Mouse (Mus musculus) liver, embryonic 12.5 days (tissue): ENCODE data around the gene Hcls1. TPM values are rescaled to one million over a fixed set of nuclear protein-coding genes. Genes with fewer than 3 reads are reported as not detected.

Experiments
- ATAC-seq: fragments of 200-750 bp; cut with Nextera tagmentation; 2 replicates; pipeline ENCODE4 v1.8.0; 2017; ENCODE audit warnings: moderate number of reproducible peaks, mild to moderate bottlenecking, moderate library complexity
- H3K27ac ChIP-seq: fragments of 300-500 bp; sonication (generic); 2 replicates; pipeline ENCODE4 v1.5.1; 2016; ENCODE audit warnings: mild to moderate bottlenecking
- H3K27me3 ChIP-seq: fragments of 300-500 bp; sonication (generic); replicated peaks from 2 replicates; pipeline ENCODE4 v1.6.1; 2016; ENCODE audit warnings: mild to moderate bottlenecking, moderate library complexity
- H3K36me3 ChIP-seq: fragments of 300-500 bp; sonication (generic); 2 replicates; pipeline ENCODE4 v1.6.1; 2016; ENCODE audit warnings: mild to moderate bottlenecking, moderate library complexity
- H3K4me1 ChIP-seq: fragments of 300-500 bp; sonication (generic); 2 replicates; pipeline ENCODE4 v1.6.1; 2016
- H3K4me2 ChIP-seq: fragments of 300-500 bp; sonication (generic); 2 replicates; pipeline ENCODE4 v1.6.1; 2016; ENCODE audit warnings: mild to moderate bottlenecking, moderate library complexity
- H3K4me3 ChIP-seq: fragments of 300-500 bp; sonication (generic); 2 replicates; pipeline ENCODE4 v1.5.1; 2016; ENCODE audit warnings: mild to moderate bottlenecking, moderate library complexity
- H3K9ac ChIP-seq: fragments of 300-500 bp; sonication (generic); 2 replicates; pipeline ENCODE4 v1.6.1; 2016; ENCODE audit warnings: mild to moderate bottlenecking, moderate library complexity
- H3K9me3 ChIP-seq: fragments of 300-500 bp; sonication (generic); replicated peaks from 2 replicates; pipeline ENCODE4 v1.6.1; 2016; ENCODE audit warnings: mild to moderate bottlenecking, moderate library complexity
- WGBS: fragments of 180-500 bp; shearing (Covaris S2); methylation state at CpG from one replicate; pipeline ENCODE4 v1.1.7; 2016; ENCODE audit not compliant: insufficient replicate concordance; 5-methylcytosine and 5-hydroxymethylcytosine counted together
- polyA plus RNA-seq: library from polyadenylated mRNA; unstranded; fragments of >200 nt; fragmentation: Nextera tagmentation; extraction: Ambion mirVana; gene quantifications from 2 replicates; pipeline ENCODE4 v1.2.1, GENCODE M21; 2016

Hcls1 gene
- polyA plus RNA-seq, 1 experiment from 2014 or later, result 13.1 TPM

DNA sequence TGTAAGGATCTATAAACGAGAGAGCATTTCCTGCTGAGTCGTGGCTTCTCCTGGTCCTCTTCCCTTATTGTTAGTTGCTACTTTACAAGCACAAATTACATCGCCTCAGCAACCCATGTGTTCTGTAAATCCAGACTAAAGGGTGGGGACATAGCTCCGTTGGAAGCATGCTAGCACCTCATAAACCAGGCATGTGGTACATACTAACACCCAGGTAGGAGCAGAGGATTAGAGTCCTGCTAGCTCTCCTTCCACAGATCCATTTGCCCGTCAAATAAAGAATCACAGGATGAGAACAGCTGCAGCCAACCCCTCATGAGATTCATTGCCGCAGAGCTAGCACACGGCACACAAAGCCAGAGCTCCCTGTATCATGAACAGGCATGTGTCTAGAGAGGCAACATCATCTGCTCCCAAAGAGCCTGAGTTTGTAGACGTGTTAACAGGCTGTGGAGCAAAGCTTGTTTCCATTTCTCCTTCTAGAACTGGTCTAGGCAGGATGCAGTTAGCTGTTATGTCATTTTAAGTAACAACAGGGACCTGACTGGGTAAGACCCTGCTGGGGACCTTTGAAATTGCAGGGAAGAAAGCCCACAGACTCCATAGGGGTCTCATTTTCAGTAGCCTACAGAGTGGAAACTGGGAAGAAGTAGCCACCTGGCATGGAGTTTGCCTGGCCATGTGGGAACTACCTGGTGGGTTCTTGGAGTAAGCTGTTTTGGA lies 15.0 kb downstream of the Hcls1 start:
- no peak overlapping the region for H3K9ac ChIP-seq
- H3K4me3 ChIP-seq, result no peak overlapping the region
- H3K4me2 ChIP-seq, result no peak overlapping the region
- no peaks in the 10 kb centered on the region for H3K27me3 ChIP-seq
- H3K4me1 ChIP-seq, result no peaks in the 10 kb centered on the region
- 58% methylated on average over 8 of the region's 8 CpGs for WGBS
- no peaks in the 10 kb centered on the region for H3K36me3 ChIP-seq
- H3K27ac ChIP-seq, result no peak overlapping the region
- ATAC-seq, result no peak
- no peaks in the 10 kb centered on the region for H3K9me3 ChIP-seq

DNA sequence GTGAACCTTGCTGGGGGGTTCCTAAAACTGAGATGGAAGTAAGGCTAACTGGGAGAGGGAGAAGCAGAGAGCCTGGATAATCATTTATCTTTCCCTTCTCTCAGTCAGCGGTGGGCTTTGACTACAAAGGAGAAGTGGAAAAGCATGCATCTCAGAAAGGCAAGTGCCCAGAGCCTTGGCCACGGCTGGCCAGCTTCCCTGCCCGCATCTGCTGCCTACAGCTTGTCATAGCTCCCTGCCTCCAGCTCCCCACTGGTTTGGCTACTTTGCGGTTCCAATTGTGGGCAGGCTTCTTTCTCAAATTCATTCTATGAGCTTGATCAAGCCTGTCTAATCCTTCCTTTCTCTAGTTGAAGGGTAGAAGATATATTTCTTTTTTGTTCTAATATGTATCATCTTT lies 16.2 kb downstream of the Hcls1 start:
- H3K9ac ChIP-seq, result no peak overlapping the region
- H3K4me2 ChIP-seq, result no peak overlapping the region
- ATAC-seq, result no peak
- no peaks in the 10 kb centered on the region for H3K4me1 ChIP-seq
- no peaks in the 10 kb centered on the region for H3K9me3 ChIP-seq
- H3K27me3 ChIP-seq, result no peaks in the 10 kb centered on the region
- 68% methylated on average over 4 of the region's 4 CpGs for WGBS
- no peaks in the 10 kb centered on the region for H3K36me3 ChIP-seq
- H3K27ac ChIP-seq, result no peak overlapping the region
- H3K4me3 ChIP-seq, result no peak overlapping the region

DNA sequence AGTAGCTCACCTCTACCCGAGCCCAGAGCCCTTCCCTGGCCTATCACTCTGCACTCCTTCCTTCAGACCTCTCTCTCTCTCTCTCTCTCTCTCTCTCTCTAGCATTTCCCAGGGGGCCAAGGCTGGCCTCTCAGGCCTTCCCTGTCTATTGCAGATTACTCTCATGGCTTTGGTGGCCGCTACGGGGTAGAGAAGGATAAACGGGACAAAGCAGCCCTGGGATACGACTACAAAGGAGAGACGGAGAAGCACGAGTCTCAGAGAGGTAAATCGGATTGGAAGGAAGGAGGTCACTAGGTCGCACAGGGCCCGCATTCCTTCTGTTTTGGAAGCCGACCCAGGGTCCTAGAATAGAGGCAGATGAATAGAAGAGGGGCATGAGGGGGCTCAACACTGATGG lies 20.3 kb downstream of the Hcls1 start:
- no peak overlapping the region for H3K27ac ChIP-seq
- H3K4me2 ChIP-seq, result no peak overlapping the region
- ATAC-seq, result no peak
- no peaks in the 10 kb centered on the region for H3K4me1 ChIP-seq
- H3K4me3 ChIP-seq, result no peak overlapping the region
- H3K36me3 ChIP-seq, result peaks cover 4% of the 10 kb centered on the region; the same call in 1 of the 2 replicates
- no peaks in the 10 kb centered on the region for H3K9me3 ChIP-seq
- H3K9ac ChIP-seq, result no peak overlapping the region
- WGBS, result 79% methylated on average over 11 of the region's 11 CpGs
- no peaks in the 10 kb centered on the region for H3K27me3 ChIP-seq

DNA sequence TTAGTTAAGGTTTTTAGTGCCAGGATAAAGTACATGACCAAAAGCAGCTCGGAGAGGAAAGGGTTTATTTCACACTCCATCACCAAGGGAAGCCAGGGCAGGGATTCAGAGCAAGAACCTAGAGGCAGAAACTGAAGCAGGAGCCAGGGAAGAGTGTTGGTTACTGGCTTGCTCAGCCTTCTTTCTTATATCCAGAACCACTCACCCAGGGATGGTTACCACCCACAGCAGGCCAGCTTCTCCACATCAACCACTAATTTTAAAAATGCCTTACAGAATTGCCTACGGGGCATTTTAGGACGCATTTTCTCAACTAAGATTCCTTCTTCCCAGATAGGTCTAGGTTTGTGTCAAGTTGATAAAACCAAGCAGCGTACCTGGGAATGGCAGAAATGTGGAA lies 28.6 kb downstream of the Hcls1 start:
- no peaks in the 10 kb centered on the region for H3K9me3 ChIP-seq
- no peak overlapping the region for H3K4me2 ChIP-seq
- H3K27me3 ChIP-seq, result no peaks in the 10 kb centered on the region
- no peak overlapping the region for H3K4me3 ChIP-seq
- no peak overlapping the region for H3K27ac ChIP-seq
- WGBS, result 76% methylated on average over 4 of the region's 4 CpGs
- no peaks in the 10 kb centered on the region for H3K36me3 ChIP-seq
- H3K9ac ChIP-seq, result no peak overlapping the region
- ATAC-seq, result no peak
- no peaks in the 10 kb centered on the region for H3K4me1 ChIP-seq

DNA sequence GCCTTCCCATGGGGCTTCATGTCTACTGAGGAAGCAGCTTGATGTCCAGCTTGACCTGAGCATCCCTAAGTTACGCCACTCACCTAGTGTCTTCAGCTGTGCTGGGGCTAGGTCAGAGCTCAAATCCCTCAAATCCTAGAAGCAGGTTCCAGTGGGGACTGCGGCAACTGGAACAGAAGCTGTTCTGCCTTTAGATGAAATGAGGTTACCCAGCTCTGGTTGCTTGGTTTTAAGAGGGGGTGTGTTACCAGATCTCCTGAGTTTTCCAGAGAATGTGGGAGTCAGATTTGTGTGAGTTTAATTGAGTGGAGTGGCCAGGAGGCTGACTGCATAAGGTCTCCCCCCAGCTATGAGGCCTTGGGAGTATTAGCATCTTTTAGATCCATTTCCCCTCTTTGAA lies 44.3 kb downstream of the Hcls1 start:
- Histone ChIP-seq H3K4me3 (no peak overlapping the region), H3K9ac (no peak overlapping the region)
- WGBS, result 77% methylated on average over 2 of the region's 2 CpGs

DNA sequence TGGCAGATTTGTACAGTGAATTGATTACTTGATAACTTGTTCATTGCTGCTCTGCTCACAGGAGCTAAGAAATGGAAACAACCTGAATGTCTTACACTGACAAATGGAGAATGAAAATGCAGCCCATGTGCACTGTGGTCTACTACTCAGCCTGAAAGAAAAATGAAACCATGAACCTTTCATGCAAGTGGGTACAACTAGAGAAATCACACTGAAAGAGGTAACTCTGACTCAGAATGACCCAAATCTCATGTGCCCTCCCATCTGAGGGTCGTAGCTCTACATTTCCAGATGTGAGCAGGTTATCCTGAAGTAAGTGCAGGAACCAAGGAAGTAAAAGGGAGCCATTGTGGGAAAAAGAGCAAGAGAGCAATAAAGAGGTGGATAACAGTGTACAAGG lies 49.0 kb downstream of the Hcls1 start:
- H3K9ac ChIP-seq, result no peak overlapping the region
- no peaks in the 10 kb centered on the region for H3K9me3 ChIP-seq
- H3K36me3 ChIP-seq, result no peaks in the 10 kb centered on the region
- H3K27me3 ChIP-seq, result no peaks in the 10 kb centered on the region
- H3K27ac ChIP-seq, result no peak overlapping the region
- no peak overlapping the region for H3K4me2 ChIP-seq
- H3K4me3 ChIP-seq, result no peak overlapping the region
- WGBS, result 65% methylated on average over 1 of the region's 1 CpGs
- ATAC-seq, result no peak
- no peaks in the 10 kb centered on the region for H3K4me1 ChIP-seq

More for the DNA sequence above, 44.3 kb downstream of the Hcls1 start:
- H3K36me3 ChIP-seq, result no peaks in the 10 kb centered on the region
- no peak for ATAC-seq
- no peak overlapping the region for H3K4me2 ChIP-seq
- no peaks in the 10 kb centered on the region for H3K9me3 ChIP-seq
- no peaks in the 10 kb centered on the region for H3K4me1 ChIP-seq
- no peak overlapping the region for H3K27ac ChIP-seq
- no peaks in the 10 kb centered on the region for H3K27me3 ChIP-seq

DNA sequence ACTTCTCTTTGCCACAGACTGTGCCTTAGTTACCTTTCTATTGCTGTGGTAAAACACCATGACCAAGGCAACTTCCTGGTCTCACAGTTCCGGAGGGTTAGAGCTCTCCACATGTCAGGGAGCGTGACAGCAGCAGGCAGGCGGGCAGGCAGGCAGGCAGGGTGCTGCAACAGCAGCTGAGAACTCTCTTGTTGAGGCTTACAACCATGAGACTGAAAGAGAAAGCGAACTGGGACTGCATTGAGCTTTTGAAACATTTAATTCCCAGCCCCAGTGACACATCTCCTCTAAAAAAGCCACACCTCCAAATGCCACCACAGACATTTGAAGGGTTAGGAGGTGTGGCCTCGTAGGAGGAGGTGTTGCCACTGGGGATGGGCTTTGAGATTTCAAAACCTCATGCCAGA lies 50.9 kb downstream of the Hcls1 start:
- no peaks in the 10 kb centered on the region for H3K4me1 ChIP-seq
- H3K9me3 ChIP-seq, result no peaks in the 10 kb centered on the region
- H3K4me2 ChIP-seq, result peak overlapping the region; percentile 50
- peak; percentile 58; the same call in 1 of the 2 replicates for ATAC-seq
- H3K4me3 ChIP-seq, result peak overlapping the region; percentile 30
- H3K36me3 ChIP-seq, result no peaks in the 10 kb centered on the region
- no peaks in the 10 kb centered on the region for H3K27me3 ChIP-seq
- no peak overlapping the region for H3K9ac ChIP-seq
- H3K27ac ChIP-seq, result no peak overlapping the region
- WGBS, result 32% methylated on average over 5 of the region's 5 CpGs

DNA sequence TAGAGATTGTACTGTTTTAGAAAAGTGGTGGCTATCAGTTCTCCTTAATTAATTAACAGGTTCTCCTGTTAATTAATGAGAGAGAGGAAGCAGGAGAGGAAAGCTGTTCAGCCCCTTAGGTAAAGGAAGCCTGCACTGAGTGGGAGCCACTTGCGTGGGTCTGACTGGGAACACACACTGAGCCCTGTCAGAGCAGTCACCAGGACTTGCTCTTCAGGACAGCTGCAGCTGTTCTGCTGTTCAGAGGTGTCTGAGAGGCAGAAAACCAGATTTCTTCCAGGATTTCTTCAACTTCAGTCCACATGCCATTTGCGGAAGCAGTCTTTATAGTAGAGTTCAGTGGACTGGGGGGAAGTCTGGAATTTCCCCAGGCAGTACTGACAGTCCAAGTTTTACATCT lies 52.6 kb downstream of the Hcls1 start:
- no peak overlapping the region for H3K4me3 ChIP-seq

DNA sequence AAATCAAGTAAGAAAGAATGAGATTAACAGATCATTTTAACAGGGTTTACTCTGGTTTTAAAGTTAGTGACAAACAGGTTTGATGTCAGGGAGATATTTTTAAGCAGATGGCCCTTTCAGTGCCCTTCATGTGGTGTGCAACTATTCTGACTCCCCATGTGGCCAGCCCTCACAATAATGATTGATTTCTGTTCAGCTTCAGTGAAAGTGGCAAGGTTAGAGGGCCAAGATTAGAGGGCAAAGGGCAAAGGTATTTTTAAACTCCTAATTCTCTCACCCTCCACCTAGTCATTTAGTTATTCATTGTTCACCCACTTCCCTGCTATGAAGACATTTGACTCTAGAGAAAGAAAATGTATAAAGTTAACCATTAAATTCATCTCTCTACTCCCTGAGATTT lies 53.3 kb downstream of the Hcls1 start:
- no peak overlapping the region for H3K4me3 ChIP-seq
- ATAC-seq, result no peak
- H3K27ac ChIP-seq, result no peak overlapping the region
- H3K4me1 ChIP-seq, result no peaks in the 10 kb centered on the region
- H3K27me3 ChIP-seq, result no peaks in the 10 kb centered on the region
- H3K9ac ChIP-seq, result no peak overlapping the region
- H3K36me3 ChIP-seq, result no peaks in the 10 kb centered on the region
- no peaks in the 10 kb centered on the region for H3K9me3 ChIP-seq
- no peak overlapping the region for H3K4me2 ChIP-seq

More for the DNA sequence above, 52.6 kb downstream of the Hcls1 start:
- Histone ChIP-seq H3K27me3 (no peaks in the 10 kb centered on the region), H3K4me1 (no peaks in the 10 kb centered on the region), H3K9me3 (no peaks in the 10 kb centered on the region), H3K4me2 (no peak overlapping the region), H3K9ac (no peak overlapping the region), H3K27ac (no peak overlapping the region), H3K36me3 (no peaks in the 10 kb centered on the region)
- WGBS, result 59% methylated on average over 2 of the region's 2 CpGs
- no peak for ATAC-seq

DNA sequence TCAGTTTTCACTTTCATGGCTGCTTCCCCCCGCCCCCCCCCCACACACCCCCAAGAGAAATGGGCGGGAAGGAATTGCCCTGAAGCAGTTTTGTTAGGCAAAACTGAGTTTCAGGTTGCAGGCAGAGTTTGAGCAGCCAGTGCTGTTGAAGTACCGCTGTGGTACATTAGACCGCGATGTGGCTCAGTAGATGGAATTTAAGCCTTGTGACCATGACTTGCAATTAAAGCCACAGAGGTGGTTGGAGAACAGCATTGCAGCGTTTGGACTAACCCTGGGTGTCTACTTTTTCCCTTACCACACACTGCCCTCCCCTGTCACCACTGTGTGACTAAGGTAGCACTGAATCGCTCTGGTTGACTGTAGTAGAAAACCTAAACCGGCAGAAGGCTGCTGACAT lies 54.7 kb downstream of the Hcls1 start:
- Histone ChIP-seq H3K4me3 (no peak overlapping the region), H3K9ac (no peak overlapping the region), H3K27me3 (no peaks in the 10 kb centered on the region), H3K36me3 (no peaks in the 10 kb centered on the region), H3K27ac (no peak overlapping the region), H3K4me2 (no peak overlapping the region), H3K9me3 (no peaks in the 10 kb centered on the region), H3K4me1 (no peaks in the 10 kb centered on the region)
- 64% methylated on average over 8 of the region's 8 CpGs for WGBS
- no peak for ATAC-seq

DNA sequence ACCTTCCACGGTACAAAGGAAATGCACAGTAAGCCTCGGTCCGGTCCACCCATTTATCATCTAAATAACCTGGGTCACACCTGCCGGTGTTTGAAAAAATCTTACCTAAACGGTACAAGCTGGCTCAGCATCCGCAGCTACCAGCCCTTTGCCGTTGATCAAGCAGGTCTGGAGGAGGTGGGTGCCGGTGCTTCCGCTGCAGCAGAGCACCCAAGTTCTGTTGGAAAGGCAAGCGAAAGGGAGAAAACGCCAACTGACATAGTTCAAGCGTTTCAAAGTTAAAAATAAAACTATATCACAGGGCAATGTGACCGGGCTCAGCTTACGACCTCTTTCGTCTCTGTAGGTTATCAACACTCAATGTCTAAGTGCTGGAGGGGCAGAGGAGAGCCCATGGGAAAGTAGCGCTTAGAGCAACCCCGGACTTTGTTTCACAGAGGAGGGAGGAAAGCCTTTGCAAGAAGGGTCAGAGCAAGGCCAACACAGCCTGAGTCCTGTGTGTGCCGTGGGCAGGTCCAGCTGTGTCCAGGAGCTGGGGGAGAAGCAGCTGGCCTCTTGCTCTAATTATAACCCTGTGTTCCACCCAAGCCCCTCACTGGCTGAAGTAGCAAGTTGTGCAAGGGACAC lies 55.3 kb downstream of the Hcls1 start, which contains the start of gene Fbxo40:
Fbxo40 (minus strand) TSS at position 469 of the 627 bp plus-strand sequence.
- no peaks in the 10 kb centered on the region for H3K27me3 ChIP-seq
- no peaks in the 10 kb centered on the region for H3K36me3 ChIP-seq
- no peaks in the 10 kb centered on the region for H3K9me3 ChIP-seq
- ATAC-seq, result no peak
- no peaks in the 10 kb centered on the region for H3K4me1 ChIP-seq
- H3K4me3 ChIP-seq, result no peak within 1 kb of the TSS
- WGBS, result 68% methylated on average over 18 of the region's 18 CpGs
- no peak within 1 kb of the TSS for H3K4me2 ChIP-seq
- no peak within 1 kb of the TSS for H3K9ac ChIP-seq
- no peak within 1 kb of the TSS for H3K27ac ChIP-seq

DNA sequence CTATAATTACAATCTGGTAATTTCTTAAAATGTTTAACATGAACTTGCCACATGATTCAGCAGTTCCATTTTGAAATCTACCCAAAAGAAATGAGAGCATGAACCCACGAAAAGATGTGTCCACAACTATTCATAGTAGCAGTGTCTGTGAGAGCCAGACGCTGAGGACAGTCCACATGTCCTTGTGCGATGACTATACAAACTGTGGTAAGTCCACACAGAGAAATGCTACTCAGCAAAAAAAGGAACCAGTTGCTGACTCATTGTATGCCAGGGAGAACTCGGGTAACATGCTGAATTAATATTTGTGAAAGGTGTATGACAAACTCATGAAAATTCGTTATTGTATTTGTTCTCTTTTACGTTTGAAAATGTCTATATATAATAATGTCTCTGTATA lies 62.9 kb downstream of the Hcls1 start:
- Histone ChIP-seq H3K36me3 (no peaks in the 10 kb centered on the region), H3K4me2 (no peak overlapping the region), H3K4me1 (no peaks in the 10 kb centered on the region), H3K9ac (no peak overlapping the region), H3K4me3 (no peak overlapping the region), H3K27ac (no peak overlapping the region), H3K27me3 (0 out of 2 replicates have a peak, but pooled peaks cover 6% of the 10 kb centered on the region), H3K9me3 (no peaks in the 10 kb centered on the region)
- ATAC-seq, result no peak
- 47% methylated on average over 6 of the region's 6 CpGs for WGBS
